Mouse (Mus musculus) bone marrow macrophage, adult 2 months (primary cell): ENCODE data around the gene Casp3.

ENCODE experiments used
- CTCF ChIP-seq: IDR thresholded peaks from 2 replicates; pipeline ENCODE4 v1.5.1; 2012; ENCODE audit warnings: low read depth, mild to moderate bottlenecking, low read length, moderate library complexity
- POLR2A ChIP-seq: IDR thresholded peaks from 2 replicates; pipeline ENCODE4 v1.6.1; 2012; ENCODE audit warnings: mild to moderate bottlenecking, low read depth, low read length, borderline replicate concordance

DNA sequence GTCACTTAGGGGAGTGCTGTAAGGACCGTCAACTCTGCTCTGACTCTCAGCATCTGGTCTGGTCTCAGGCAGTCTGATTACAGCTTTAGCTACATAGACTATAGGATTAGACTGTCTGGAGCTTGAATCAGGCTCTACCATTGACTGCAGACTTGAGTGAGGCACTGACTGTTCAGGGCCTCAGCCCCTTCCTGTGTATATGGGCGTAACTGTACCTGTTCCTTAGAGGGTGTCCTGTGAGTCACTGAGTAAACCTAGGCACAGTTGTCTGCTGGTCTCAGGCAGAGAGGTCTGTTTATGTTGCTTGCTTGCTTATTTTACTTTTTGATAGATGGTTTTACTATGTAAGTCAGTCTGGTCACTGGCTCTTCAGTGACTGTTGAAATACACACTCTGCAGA, 43.1 kb upstream of the Casp3 start:
- TF ChIP-seq POLR2A (no peak), CTCF (no peak)
